Mouse (Mus musculus) layer of hippocampus, adult 9-11 months (tissue): ENCODE data around the gene Zfp345.
"Not testable (repeated sequence)": the region's sequence is repeated elsewhere in the genome, so short reads cannot be mapped to it uniquely, and the experiment has no call there.

ENCODE experiments used
- DNase-seq: peaks from one replicate; pipeline ENCODE4 v3.0.0; 2022

Zfp345 gene

DNA sequence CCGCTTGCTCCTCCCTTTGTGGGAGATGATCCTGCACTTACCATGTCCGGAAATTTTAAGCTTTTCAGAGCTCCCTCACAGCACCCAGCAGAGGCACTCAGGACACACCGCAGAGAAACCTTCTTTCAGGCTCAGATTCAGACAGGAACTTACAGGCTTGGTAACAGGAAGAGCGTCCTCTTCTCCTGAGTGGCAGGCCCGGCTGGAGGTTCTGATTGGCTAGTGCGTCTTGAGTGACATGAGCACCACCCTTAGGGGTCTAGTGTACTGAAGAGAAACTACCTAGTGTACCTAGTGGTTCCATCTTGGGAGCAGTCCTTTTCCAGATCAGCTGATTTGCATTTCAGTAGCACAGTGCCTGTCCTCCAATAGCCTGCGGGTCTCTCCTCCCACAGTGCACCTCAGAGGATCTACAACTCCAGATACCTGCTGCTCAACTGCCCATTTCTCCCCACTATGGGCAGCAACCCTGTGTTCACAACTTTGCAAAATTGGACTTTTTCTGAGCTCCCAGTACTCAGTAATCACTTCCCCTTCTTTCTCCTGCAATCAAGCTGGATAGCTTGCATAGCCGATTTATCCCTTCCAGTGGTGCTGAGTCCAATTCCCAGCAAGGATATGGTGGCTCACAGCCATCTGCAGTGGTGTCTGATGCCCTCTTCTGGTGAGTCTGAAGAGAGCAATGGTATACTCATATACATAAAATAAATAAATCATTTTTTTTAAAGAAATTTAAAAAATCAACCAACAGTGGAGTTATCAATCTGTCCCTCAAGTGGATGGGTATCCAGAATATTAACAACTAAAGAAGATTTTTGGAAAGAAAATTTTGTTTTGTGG lies at the start of gene Zfp345:
Gene Zfp345, minus strand, starts transcription at position 153 of the 840 bp plus-strand sequence.
- peak; percentile 18 for DNase-seq

DNA sequence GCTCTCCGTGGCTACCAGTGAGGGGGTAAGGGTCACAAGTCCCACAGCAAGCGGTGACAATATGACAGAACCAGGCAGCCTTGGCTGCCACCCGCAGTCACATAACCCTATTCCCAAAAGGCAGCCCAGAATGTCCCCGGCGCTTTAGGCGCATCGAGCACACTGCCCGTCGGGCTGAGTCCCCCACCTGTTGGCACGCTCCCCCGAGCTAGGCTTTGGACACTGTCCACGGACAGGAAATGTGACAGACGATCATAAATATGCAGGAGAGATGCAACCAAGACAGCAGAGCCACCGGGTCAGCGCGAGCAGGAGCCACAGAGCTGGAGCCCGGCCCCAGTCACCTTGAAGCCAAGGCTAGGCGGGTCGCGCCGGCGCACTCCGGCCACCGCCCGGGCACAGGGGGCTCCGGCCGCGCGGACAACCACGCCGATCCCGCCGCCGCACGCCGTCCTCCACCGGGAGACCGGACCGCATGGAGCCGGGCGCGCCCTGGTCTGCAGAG lies 40.9 kb upstream of the Zfp345 start:
- DNase-seq = no peak

DNA sequence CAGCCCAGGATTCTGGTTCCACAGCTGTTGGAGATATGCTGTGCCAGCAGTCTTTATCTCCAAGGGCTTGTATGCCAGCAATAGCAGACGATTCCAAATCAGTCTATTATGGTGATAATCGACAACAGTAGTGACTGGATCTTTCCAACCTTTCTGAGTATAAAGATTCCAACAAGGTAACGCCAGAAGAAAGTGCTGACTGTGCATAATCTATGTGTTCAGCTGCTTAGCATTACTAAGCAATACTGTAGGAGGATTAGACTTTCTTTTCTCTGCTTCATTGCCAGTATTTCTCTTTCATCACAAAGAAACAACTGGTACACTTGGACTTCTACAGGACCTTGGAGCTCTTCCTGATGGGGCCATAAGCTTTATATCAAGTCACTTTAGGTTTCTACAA lies 27.9 kb upstream of the Zfp345 start:
- DNase-seq = no peak

DNA sequence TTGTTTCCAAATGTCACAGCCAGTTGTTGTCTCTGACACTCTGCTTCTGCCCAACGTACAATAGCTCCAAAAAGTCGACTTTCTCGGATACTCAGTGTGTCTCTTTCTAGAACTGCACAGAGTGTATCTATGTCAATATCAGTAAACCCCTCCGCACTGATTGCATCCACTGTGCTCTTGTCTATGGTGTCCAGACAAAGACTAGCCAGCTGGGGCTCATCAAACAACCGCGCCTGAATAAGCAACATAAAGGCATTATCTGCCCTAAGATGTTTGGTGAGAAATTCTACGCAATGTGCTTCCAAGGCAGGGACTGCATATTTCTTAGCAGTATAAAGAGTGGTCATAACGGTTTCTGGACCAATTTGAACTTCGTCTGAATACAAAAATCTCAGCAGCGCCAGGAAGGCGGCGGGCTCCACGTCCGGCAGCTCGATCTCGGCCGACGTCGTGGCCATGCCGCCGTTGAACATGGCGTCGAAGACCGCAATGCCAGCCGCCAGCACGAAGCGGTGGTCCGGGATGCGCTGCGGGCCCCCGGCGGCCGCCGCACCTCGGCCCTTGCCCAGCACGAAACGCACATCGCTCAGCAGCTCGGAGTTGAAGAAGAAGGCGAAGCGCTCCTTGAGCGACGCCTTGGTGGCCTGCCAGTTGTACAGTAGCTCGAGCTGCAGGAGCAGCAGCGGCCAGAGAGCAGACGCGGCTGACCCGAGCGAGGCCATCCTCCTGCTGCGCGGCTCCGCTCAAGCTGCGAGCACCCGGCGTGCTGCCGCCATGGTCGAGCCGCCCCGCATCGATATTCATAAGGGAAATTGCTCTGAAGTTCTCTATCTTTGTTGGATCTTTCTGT lies 15.5 kb upstream of the Zfp345 start:
- DNase-seq = not testable (repeated sequence)

DNA sequence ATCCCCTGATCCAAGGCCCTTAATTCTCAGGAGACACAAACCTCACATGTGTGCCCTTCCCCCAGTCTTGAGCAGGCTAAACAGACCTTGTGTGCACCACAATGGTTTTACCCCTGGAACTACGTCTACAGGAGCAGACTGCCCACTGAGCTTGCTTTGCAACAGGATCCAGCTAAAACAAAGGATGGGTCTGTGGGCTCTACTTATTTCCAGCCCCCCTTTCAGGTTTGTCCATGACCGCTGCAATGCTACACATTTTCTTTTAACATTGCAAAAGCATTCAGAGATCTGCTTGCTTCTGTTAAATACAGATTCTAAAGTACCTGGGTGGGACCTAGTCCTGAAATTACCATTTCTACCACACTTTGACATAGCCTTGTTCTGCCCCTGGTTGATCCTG lies 8.1 kb upstream of the Zfp345 start:
- DNase-seq = no peak

DNA sequence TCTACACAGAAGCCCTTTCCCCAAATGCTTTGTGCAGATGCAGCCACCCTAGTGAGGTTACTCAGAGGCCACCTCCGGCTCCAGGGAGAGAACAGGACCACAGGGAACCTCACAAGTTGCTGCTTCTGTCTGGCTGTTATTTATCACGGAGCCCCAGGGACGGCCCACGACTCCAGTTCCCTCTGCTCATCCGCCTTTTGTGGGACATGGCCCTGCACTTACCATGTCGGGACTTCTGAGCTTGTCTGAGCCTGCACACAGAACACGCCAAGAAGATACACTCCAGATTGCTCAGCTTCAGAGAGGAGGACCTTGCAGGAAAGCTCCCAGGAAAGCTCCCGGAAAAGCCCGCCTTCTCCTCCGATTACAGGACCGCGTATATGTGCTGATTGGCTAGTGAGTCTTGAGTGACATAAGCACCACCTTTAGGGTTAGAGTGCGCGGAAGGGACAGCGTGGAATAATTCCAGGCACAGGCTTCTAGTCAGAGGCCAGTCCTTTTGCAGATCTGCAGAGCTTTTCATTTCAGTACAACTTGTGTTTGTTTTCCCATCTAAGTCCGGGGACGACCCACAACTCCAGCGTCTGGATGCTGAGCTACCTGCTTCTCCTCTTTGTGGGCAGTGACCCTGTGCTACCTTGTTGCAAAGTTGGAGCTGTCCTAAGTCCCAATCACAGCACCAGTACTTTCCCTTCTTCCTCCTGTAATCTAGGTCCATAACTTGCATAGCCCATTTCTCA lies 33.5 kb downstream of the Zfp345 start, which contains the start of gene Zfp442:
Gene Zfp442, minus strand, starts transcription at position 307 of the 740 bp plus-strand sequence.
- peak; percentile 71 for DNase-seq

DNA sequence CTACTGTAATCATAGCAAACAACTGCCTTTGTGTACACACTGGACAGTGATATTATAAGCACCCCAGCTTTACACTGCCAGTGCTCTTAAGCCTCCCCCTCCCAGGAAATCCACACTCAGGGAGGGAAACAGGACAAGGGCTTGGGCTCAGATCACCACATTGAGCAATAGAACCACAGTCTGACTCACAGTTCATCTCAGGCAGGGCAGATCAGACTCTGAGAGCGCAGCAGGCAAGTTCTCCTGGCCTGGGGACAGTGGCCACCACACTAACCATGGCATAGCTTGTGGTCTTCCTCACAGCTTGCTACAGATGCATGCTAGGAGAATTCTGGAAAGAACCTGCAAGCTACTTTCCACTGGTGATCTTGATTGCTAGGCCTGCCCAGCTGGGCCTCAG lies 45.8 kb downstream of the Zfp345 start:
- DNase-seq = not testable (repeated sequence)
